Mouse (Mus musculus) erythroid progenitor cell, adult 5-6 weeks (primary cell): ENCODE results near the gene Lrriq3. TPM values are rescaled to one million over a fixed set of nuclear protein-coding genes. Genes with fewer than 3 reads are reported as not detected.
A peak's percentile ranks its signal among the peaks of the same experiment; 100 is the strongest.

Source experiments
- ATAC-seq: replicated peaks from 2 replicates; pipeline ENCODE4 v1.8.0; 2016; ENCODE audit warnings: moderate number of reproducible peaks, mild to moderate bottlenecking, moderate TSS enrichment, inconsistent platforms; ENCODE audit not compliant: poor library complexity, low FRiP score, severe bottlenecking
- total RNA-seq, 2 experiments: library from RNA; stranded (forward) in 1 of 2; stranded (reverse) in 1 of 2; fragments of 150-400 nt in 1 of 2; fragments of 186-747, 209-891 nt in 1 of 2; gene quantifications; 2 replicates each; pipeline versions ENCODE4 v1.2.3 to v1.2.4; 2015 to 2017; ENCODE audit warnings: low replicate concordance in 2 of 2

Gene Lrriq3
- total RNA-seq (2015; ENCODE audit: low replicate concordance) (not detected in 2 replicates), total RNA-seq (2017; ENCODE audit: low replicate concordance) (not detected in 2 replicates)

DNA sequence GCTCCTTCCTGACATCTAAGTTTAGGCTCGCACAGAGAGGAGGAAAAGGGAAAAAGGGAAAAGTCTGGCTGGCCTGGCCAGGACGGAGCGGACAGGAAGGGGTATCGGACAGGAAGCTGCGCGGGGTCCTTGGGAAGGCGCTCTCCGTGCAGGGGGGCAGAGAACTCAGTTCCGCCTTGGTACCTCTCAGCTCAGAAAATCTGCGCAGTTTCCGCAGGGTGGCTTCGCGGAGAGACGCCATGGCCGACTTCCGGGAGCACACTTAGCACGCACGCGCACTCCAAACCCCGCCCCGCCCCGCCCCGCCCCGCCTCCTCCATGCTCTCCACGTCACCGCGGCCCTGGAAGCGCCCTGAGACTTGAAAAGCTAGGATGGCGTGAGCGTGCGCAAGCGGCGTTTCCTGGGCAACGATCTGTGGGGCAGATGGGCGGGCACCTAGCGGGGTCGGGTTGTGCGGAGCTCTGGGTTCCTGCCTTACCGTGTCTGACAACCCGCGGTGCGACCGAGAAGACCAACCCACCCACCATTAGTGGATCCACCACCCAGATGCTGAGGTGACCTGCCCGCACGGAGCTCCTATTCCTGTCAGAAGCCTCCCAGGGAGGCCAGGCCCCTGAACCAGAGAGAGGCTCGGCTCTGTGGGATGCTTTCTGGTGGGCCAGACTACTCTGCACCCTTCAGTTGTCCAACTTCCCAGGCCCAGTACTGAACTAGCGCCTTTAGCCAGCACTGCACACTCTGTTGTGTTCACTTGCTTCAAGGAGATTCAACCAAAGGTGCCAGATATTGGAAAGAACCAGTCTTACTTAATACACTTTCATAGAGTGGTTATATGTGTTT, at the start of gene Lrriq3, which contains the start of gene Fpgt:
TSS of gene Lrriq3 (plus strand) at position 319 of the 841 bp plus-strand sequence.
TSS of gene Fpgt (minus strand) at position 288 of the 841 bp plus-strand sequence.
- peak; percentile 91 for ATAC-seq

DNA sequence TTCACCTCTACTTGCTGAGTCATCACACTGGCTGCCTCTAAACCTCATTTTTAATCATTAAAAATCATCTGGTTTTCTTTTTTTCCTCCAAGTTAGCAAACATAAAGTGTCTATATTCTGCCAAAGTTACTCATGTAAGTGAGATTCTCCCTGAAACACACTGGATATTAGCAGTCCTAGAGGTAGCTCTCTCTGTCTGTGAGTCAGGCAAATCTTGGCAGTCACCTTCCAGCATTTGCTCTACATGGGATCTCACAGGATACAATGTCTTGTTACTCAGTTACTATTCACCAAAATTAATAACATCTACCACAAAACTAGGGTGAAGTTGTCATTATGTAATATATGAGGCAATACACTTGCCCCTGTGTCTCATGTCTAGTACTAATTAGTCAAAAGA, 41.2 kb upstream of the Lrriq3 start:
- no peak for ATAC-seq

DNA sequence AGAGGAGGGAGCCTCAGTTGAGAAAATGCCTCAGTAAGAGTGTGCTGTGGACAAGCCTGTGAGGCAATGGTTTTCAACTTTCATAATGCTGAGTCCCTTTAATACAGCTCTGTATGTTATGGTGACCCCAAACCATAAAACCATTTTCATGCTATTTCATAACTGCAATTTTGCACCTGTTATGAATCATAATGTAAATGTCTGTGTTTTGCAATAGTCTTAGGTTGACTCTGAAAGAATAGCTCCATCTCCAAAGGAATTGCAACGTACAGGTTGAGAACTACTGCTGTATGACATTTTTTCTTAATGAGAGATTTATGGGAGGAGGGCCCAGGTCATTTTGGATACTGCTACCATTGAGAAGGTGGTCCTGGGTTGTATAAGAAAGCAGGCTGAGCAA, 40.0 kb upstream of the Lrriq3 start:
- no peak for ATAC-seq

GRCm38 (mm10) chr3:155055231-155055916, 37.9 kb upstream of the Lrriq3 start, which contains the start of gene Tnni3k:
Gene Tnni3k, minus strand, starts transcription at chr3:155055407.
- ATAC-seq, result no peak

- no peak for ATAC-seq
Observed at GRCm38 (mm10) chr3:155056606-155057005, 36.6 kb upstream of the Lrriq3 start.

DNA sequence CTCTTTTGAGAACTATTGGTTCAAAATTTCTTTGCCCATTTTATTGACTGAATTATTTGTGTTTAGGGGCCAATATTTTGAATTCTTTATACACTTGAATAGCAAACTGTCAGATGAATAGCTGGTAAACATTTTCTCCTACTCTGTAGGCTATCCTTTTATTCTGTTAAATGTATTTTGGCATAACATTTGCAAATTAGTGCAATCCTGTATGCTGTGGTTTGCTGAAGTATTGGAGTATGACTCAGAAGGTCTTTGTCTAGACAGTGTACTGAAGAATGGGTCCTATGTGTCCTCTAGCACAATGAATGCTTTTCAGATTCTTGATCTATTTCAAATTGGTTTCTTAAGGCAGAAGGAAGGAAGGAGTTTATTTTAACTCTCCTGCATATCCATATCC, 35.7 kb upstream of the Lrriq3 start:
- ATAC-seq, result no peak

- ATAC-seq, result no peak
Observed at GRCm38 (mm10) chr3:155058800-155059448, 34.3 kb upstream of the Lrriq3 start.

- no peak for ATAC-seq
Observed at GRCm38 (mm10) chr3:155059449-155059822, 33.8 kb upstream of the Lrriq3 start.

- ATAC-seq, result no peak
Observed at GRCm38 (mm10) chr3:155077908-155078307, 15.3 kb upstream of the Lrriq3 start.

DNA sequence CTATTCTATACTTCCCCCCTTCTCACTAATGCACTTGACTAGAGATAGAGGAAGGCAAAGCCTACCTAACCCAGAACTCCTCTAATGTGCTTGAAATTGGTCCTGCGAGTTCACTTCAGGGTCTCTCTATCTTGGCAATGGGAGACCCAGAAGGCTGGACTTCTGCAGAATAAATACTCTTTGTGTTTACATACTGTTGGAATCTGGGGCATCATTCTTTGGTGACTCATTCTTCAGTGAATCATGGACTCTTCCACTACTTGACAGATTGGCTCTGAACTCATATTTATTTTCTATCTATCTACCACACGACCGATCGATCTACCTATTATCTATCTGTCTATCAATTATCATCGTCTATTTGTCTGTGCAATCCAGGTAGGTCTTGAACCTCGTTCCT, 1.2 kb upstream of the Lrriq3 start:
- ATAC-seq, result no peak

DNA sequence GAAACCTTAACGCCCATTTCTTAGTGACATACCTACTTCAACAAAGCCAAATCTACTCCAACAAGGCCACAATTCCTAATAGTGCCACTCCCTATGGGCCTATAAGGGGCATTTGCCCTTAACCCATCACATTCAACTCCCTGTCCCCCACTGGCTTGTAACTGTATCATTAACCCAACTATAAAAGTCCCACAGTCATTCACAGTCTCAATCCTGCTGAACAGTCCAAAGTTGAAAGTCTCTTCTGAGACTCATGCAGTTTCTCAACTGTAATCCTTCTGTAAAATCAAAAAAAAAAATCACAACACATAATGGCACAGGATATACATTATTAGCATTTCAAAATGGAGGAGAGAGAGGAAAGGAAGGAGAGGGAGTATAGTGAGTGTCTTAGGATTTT, 6.0 kb downstream of the Lrriq3 start:
- no peak for ATAC-seq

GRCm38 (mm10) chr3:155105957-155106356, 12.7 kb downstream of the Lrriq3 start:
- ATAC-seq, result 0 out of 2 replicates have a peak, but pooled peaks have one; percentile 14

DNA sequence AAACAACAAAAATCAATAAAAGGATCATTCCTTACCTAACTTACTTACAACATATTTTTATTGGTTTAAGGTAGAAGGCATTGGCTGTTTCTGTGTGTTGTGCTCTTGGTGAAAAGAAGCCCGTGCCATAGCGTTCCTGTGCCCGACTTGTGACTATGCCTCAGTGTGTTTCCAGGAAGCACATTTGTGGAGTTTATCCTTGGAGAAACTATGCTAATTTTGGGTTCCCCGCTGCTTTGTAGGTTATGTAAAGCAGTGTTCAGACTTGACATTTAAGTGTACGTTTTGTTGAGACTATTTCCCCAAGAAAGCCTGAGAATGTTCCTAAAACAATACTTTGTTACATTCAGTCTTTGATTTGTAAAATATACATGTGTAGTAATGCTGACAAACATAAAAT, 44.5 kb downstream of the Lrriq3 start:
- no peak for ATAC-seq

GRCm38 (mm10) chr3:155141047-155141446, 47.8 kb downstream of the Lrriq3 start:
- no peak for ATAC-seq

- ATAC-seq, result no peak
Observed at GRCm38 (mm10) chr3:155144368-155144767, 51.1 kb downstream of the Lrriq3 start.

- ATAC-seq, result no peak
Observed at GRCm38 (mm10) chr3:155161842-155162241, 68.6 kb downstream of the Lrriq3 start.

- no peak for ATAC-seq
Observed at GRCm38 (mm10) chr3:155180303-155180902, 87.2 kb downstream of the Lrriq3 start.

DNA sequence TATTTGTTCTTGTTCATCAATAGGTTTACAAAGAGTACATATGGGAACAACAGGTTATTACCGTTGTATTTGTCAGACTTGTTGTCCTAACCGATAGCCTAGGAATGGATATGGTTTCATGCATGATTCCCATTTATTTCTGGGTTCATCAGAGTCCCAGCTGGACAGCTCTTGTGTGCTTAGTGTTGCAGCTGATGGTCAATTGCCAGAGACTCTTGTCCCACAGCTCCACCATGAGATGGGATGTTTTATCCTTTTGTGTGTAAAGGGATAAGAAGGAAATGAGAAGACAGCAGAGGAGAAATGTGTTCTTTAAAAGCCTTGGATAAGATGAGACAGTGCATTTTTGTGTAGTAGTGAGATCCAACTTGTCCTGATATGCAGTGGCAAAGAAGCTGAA, 93.2 kb downstream of the Lrriq3 start:
- ATAC-seq, result no peak

DNA sequence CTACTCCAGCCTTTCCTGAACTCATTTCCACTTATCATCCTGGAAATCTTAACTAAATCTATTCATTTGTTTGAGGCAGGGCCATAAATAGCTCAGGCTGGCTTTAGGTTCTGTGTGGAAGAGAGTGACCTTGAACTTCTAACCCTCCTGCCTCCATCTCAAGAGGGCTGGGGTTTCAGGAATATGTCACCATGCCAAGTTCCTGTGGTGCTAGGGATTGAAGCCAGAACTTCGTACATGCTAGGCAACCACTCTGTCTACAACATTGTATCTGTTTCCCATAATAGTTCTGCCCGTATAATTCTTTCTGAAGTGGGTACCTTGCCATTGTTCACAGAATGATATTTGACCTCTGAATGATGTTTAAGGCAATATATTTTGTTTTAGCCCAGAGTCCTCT, 95.6 kb downstream of the Lrriq3 start:
- no peak for ATAC-seq

DNA sequence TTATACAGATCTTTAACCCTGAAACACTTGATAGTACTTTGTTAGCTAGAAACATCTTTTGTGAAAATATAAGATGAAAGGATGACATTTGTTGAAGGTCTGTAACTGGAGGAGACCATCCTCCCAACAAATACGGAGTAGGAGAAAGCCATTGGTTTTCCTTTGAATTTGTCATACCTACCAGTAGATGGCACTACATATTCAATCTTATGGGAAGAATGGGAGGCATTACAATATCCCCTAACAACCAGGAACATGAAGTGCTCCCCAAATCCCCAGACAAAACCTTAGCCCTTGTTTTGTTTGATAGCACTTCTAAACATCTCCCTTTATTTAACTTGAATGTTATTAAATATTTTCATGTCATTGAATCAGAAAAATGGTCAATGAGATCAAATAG, 141.7 kb downstream of the Lrriq3 start:
- no peak for ATAC-seq
